Mouse (Mus musculus) kidney, postnatal 0 days (tissue): ENCODE measurements around the gene Kntc1. TPM values are rescaled to one million over a fixed set of nuclear protein-coding genes. Genes with fewer than 3 reads are reported as not detected.

Experiments
- ATAC-seq: fragments of 200-750 bp; cut with Nextera tagmentation; replicated peaks from 2 replicates; pipeline ENCODE4 v1.8.0; 2017; ENCODE audit warnings: low read depth, moderate number of reproducible peaks, moderate TSS enrichment, moderate library complexity; ENCODE audit not compliant: low FRiP score
- DNase-seq: peaks from one replicate; pipeline ENCODE4 v3.0.0-alpha.2; 2016; ENCODE audit warnings: low spot score
- H3K27ac ChIP-seq: fragments of 300-500 bp; sonication (generic); 2 replicates; pipeline ENCODE4 v1.5.1; 2014; ENCODE audit warnings: mild to moderate bottlenecking
- H3K27me3 ChIP-seq: fragments of 300-500 bp; sonication (generic); 2 replicates; pipeline ENCODE4 v1.6.1; 2014; ENCODE audit warnings: low read length, mixed read lengths; ENCODE audit not compliant: insufficient read depth
- H3K36me3 ChIP-seq: fragments of 300-500 bp; sonication (generic); 2 replicates; pipeline ENCODE4 v1.6.1; 2014; ENCODE audit warnings: low read length, mixed read lengths; ENCODE audit not compliant: insufficient read depth
- H3K4me1 ChIP-seq: fragments of 300-500 bp; sonication (generic); replicated peaks from 2 replicates; pipeline ENCODE4 v1.6.1; 2014; ENCODE audit warnings: antibody characterized with exemption, low read length, mixed read lengths; ENCODE audit not compliant: insufficient read depth
- H3K4me2 ChIP-seq: fragments of 300-500 bp; sonication (generic); 2 replicates; pipeline ENCODE4 v1.6.1; 2014; ENCODE audit warnings: mild to moderate bottlenecking, low read length, moderate library complexity, mixed read lengths
- H3K4me3 ChIP-seq: fragments of 300-500 bp; sonication (generic); replicated peaks from 2 replicates; pipeline ENCODE4 v1.5.1; 2014; ENCODE audit warnings: low read depth, low read length
- H3K9ac ChIP-seq: fragments of 300-500 bp; sonication (generic); 2 replicates; pipeline ENCODE4 v1.6.1; 2014; ENCODE audit warnings: low read depth, low read length
- H3K9me3 ChIP-seq: fragments of 300-500 bp; sonication (generic); replicated peaks from 2 replicates; pipeline ENCODE4 v1.6.1; 2016; ENCODE audit warnings: low read length, inconsistent platforms, mixed read lengths
- CTCF ChIP-seq: IDR thresholded peaks from 2 replicates; pipeline ENCODE4 v1.5.1; 2016; ENCODE audit warnings: antibody characterized with exemption, low read depth, mild to moderate bottlenecking, moderate library complexity
- WGBS: fragments of 180-500 bp; shearing (Covaris S2); extraction: QIAGEN DNeasy Blood & Tissue Kit; methylation state at CpG from one replicate; pipeline ENCODE4 v1.1.7; 2014; 5-methylcytosine and 5-hydroxymethylcytosine counted together
- polyA plus RNA-seq: library from polyadenylated mRNA; unstranded; fragments of >200 nt; fragmentation: Nextera tagmentation; extraction: Ambion mirVana; gene quantifications from 2 replicates; pipeline ENCODE4 v1.2.1, GENCODE M21; 2015

Gene Kntc1
- polyA plus RNA-seq, 1 experiment from 2014 or later: 9.4 TPM

DNA sequence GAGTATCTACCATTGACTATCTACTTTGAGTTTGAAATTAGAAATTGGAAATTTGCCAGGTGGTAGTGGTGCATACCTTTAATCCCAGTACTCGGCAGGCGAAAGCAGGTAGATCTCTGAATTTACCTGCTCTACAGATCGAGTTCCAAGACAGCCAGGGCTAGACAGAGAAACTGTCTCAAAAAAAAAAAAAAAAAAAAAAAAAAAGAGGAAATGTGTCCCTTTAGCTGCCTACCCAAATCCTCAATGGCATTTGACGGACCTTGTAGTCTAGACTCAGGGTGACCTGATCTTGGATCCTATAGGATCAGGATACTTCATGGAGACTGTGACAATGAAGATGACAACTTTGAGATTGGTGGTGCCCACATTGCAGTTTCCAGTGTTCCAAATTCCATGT, 116.9 kb downstream of the Kntc1 start:
- 86% methylated on average over 4 of the region's 4 CpGs for WGBS
- TF ChIP-seq CTCF: no peak
- no peaks in the 10 kb centered on the region for H3K9me3 ChIP-seq
- H3K27me3 ChIP-seq: no peaks in the 10 kb centered on the region
- no peak for DNase-seq
- no peak overlapping the region for H3K9ac ChIP-seq
- H3K27ac ChIP-seq: no peak overlapping the region
- no peak overlapping the region for H3K4me2 ChIP-seq
- H3K4me3 ChIP-seq: no peak overlapping the region
- ATAC-seq: no peak
- H3K36me3 ChIP-seq: no peaks in the 10 kb centered on the region
- H3K4me1 ChIP-seq: no peaks in the 10 kb centered on the region

DNA sequence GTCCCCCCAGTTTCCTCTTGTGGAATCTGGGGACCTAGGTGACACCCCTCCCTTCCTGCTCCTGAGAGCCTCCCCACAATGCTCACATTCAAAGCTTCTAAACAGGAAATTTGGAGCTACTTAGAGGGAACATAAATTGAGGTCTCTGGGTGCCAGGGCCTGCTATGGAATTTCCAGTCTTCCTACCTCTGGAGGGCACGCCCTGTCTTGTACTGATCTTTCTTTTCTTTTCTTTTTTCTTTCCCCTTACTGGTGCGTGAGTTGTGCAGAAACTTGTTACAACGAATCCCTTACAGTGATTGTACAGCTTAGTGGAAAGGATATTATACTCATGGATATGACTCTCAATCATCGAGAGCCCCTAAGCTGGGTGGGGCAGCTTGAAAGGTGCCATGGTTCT, 120.1 kb downstream of the Kntc1 start:
- ATAC-seq (no peak), DNase-seq (no peak)
- Histone ChIP-seq H3K36me3 (no peaks in the 10 kb centered on the region), H3K27ac (no peak overlapping the region), H3K9ac (no peak overlapping the region), H3K4me1 (no peaks in the 10 kb centered on the region), H3K4me2 (no peak overlapping the region), H3K9me3 (no peaks in the 10 kb centered on the region), H3K4me3 (no peak overlapping the region), H3K27me3 (no peaks in the 10 kb centered on the region)
- TF ChIP-seq CTCF: no peak
- 85% methylated on average over 4 of the region's 4 CpGs for whole genome bisulfite sequencing

Other genes starting within 250 kb of the Kntc1 start
- 0.46 TPM in 1 of 2 replicates, not detected in the other for gene B3gnt4, start 239.3 kb upstream of the Kntc1 start, polyA plus RNA-seq
- 101 and 105 TPM in 2 replicates for gene Diablo, start 225.5 kb upstream of the Kntc1 start, polyA plus RNA-seq
- gene Gm49027, start 224.2 kb upstream of the Kntc1 start, polyA plus RNA-seq: 0.34 TPM in 1 of 2 replicates, not detected in the other
- gene Vps33a, start 176.7 kb upstream of the Kntc1 start, polyA plus RNA-seq: 23.4 and 25.0 TPM in 2 replicates
- 21.6 and 26.8 TPM in 2 replicates for gene Clip1, start 65.1 kb upstream of the Kntc1 start, polyA plus RNA-seq
- gene Zcchc8, start 28.6 kb upstream of the Kntc1 start, polyA plus RNA-seq: 59.1 and 63.8 TPM in 2 replicates
- 117 and 120 TPM in 2 replicates for gene Rsrc2, start 302 bp upstream of the Kntc1 start, polyA plus RNA-seq
- 0.15 TPM in 1 of 2 replicates, not detected in the other for gene Hcar2, start 115.8 kb downstream of the Kntc1 start, polyA plus RNA-seq
- 3.3 and 3.6 TPM in 2 replicates for gene Hcar1, start 130.3 kb downstream of the Kntc1 start, polyA plus RNA-seq
- 128 and 133 TPM in 2 replicates for gene Denr, start 157.5 kb downstream of the Kntc1 start, polyA plus RNA-seq
- 1.0 and 1.6 TPM in 2 replicates for gene Gm43518, start 177.7 kb downstream of the Kntc1 start, polyA plus RNA-seq
- gene Ccdc62, start 181.0 kb downstream of the Kntc1 start, polyA plus RNA-seq: 6.4 and 7.1 TPM in 2 replicates
- 24.8 and 28.4 TPM in 2 replicates for gene Hip1r, start 223.9 kb downstream of the Kntc1 start, polyA plus RNA-seq